Mouse (Mus musculus): ENCODE data around the gene Ephx3. TPM values are rescaled to one million over a fixed set of nuclear protein-coding genes. Genes with fewer than 3 reads are reported as not detected.

Ephx3 gene
- polyA plus RNA-seq, 1 experiment, result not detected

DNA sequence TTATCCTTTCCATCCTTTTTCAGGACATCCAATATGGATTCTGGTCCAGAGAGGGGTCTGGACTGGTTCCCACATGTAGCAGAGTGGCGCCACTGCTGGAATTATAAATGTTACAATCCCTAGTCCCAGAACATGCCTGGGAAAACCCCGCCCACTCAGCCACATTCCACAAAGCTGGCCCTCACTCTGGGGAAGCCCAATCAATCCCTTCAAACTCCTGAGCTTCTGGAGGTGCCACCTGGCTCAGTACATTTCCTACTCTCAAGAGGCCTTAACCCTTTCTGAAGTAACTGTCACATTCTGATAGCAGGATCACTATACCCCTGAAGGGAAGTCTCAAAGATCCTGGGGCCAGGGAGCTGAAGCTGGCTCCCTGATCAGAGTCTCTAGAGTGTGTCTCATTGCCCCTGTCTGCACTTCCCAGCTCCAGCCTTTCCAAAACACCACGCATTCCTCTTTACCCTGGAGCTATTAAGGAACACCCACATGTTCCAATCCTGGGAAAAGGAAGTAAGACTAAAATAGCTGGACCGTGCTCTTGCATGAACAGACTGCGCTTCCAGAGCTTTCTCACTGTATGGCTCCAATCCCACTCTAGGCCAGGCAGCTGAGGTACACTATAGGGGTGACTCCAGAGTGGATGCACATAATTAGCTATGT, 18.4 kb upstream of the Ephx3 start:
- Histone ChIP-seq H3K9me3 (no peaks in the 10 kb centered on the region), H3K4me1 (no peaks in the 10 kb centered on the region), H3K4me3 (replicated peaks) (no peak overlapping the region), H3K27me3 (replicated peaks) (no peaks in the 10 kb centered on the region), H3K36me3 (replicated peaks; ENCODE audit: low read length) (peaks cover 97% of the 10 kb centered on the region)
- TF ChIP-seq GATA1 (IDR thresholded peaks at IDR 0.05; ENCODE audit: borderline replicate concordance, low read length), result no peak
- no peak for TF ChIP-seq FLI1 (IDR thresholded peaks at IDR 0.05; ENCODE audit: low read length)

- H3K27me3 ChIP-seq (replicated peaks), result no peaks in the 10 kb centered on the region
- TF ChIP-seq FLI1 (IDR thresholded peaks at IDR 0.05; ENCODE audit: low read length) (no peak), GATA1 (IDR thresholded peaks at IDR 0.05; ENCODE audit: borderline replicate concordance, low read length) (no peak)
- no peaks in the 10 kb centered on the region for H3K9me3 ChIP-seq
- no peak overlapping the region for H3K4me3 ChIP-seq (replicated peaks)
- H3K36me3 ChIP-seq (replicated peaks; ENCODE audit: low read length), result peaks cover 100% of the 10 kb centered on the region
- peaks cover 4% of the 10 kb centered on the region; the same call in 1 of the 2 replicates for H3K4me1 ChIP-seq
Observed at GRCm38 (mm10) chr17:32205345-32205744, 16.0 kb upstream of the Ephx3 start.

DNA sequence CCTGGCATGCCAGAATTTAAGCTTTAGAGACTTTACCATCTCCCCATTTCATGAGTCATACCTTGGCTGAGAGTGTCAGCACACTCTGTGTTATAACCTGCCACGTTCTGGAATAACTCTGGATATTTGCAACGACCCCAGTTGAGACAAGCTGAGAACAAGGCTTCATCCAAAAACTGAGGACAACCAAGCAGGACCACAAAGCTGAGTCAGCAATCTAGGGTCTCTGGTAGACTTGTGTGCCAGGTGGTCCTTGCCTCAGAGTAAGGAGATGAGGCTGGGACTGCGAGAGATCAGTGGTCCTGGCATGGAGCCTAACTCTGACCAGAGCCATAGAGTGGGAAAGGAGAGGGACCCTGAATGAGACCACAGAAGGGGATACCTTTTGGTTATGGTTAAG, 13.6 kb upstream of the Ephx3 start:
- Histone ChIP-seq H3K9me3 (no peaks in the 10 kb centered on the region), H3K4me3 (replicated peaks) (no peak overlapping the region), H3K4me1 (peaks cover 12% of the 10 kb centered on the region), H3K27me3 (replicated peaks) (no peaks in the 10 kb centered on the region), H3K36me3 (replicated peaks; ENCODE audit: low read length) (peaks cover 100% of the 10 kb centered on the region)
- no peak for TF ChIP-seq GATA1 (IDR thresholded peaks at IDR 0.05; ENCODE audit: borderline replicate concordance, low read length)
- TF ChIP-seq FLI1 (IDR thresholded peaks at IDR 0.05; ENCODE audit: low read length), result no peak

DNA sequence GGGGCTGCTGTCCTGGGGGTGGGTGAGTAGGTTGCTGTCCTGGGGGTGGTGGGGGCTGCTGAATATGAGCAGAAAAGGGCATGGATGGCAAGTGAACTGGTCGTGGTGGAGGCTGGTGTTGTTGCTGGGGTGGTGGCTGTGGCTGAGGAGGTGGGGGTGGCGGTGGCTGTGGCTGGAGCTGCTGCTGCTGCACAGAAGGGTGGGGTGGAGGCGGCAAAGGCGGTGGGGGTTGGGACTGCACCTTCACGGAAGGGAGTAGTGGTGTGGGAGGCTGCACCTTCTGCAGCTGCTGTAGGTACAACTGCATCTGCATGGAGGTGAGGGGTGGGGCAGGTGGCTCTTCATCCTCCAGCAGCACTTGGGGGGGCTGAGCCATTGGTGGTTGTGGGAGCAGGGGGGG, 11.7 kb upstream of the Ephx3 start:
- Histone ChIP-seq H3K4me1 (peaks cover 24% of the 10 kb centered on the region), H3K27me3 (replicated peaks) (no peaks in the 10 kb centered on the region), H3K9me3 (no peaks in the 10 kb centered on the region), H3K36me3 (replicated peaks; ENCODE audit: low read length) (peaks cover 100% of the 10 kb centered on the region), H3K4me3 (replicated peaks) (no peak overlapping the region)
- TF ChIP-seq FLI1 (IDR thresholded peaks at IDR 0.05; ENCODE audit: low read length) (no peak), GATA1 (IDR thresholded peaks at IDR 0.05; ENCODE audit: borderline replicate concordance, low read length) (no peak)

DNA sequence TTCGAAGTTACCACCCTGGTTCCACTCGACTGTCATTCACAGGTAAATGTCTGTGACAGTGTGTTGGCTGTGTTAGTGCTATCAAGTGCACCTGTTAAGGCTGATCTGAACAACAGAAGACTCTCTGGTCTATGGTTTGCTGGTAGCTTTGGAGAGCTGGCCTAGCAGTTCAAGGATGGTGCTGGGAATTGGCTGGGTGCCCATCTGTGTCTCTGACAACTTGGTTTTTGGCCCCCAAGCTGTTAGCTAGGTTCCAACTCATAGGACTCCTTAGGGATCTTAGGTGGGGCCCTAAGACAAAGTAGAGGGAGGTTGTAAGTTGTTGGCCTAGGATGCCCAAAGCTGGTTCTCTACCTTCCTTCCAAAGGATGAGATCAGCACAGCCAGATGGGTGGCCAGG, 10.4 kb upstream of the Ephx3 start:
- peaks cover 33% of the 10 kb centered on the region for H3K4me1 ChIP-seq
- no peak for TF ChIP-seq GATA1 (IDR thresholded peaks at IDR 0.05; ENCODE audit: borderline replicate concordance, low read length)
- TF ChIP-seq FLI1 (IDR thresholded peaks at IDR 0.05; ENCODE audit: low read length), result no peak
- H3K36me3 ChIP-seq (replicated peaks; ENCODE audit: low read length), result peaks cover 98% of the 10 kb centered on the region
- H3K27me3 ChIP-seq (replicated peaks), result no peaks in the 10 kb centered on the region
- no peaks in the 10 kb centered on the region for H3K9me3 ChIP-seq
- no peak overlapping the region for H3K4me3 ChIP-seq (replicated peaks)

- H3K27me3 ChIP-seq (replicated peaks), result no peaks in the 10 kb centered on the region
- H3K4me3 ChIP-seq (replicated peaks), result no peak overlapping the region
- H3K4me1 ChIP-seq, result peaks cover 32% of the 10 kb centered on the region
- TF ChIP-seq GATA1 (IDR thresholded peaks at IDR 0.05; ENCODE audit: borderline replicate concordance, low read length), result no peak
- peaks cover 77% of the 10 kb centered on the region for H3K36me3 ChIP-seq (replicated peaks; ENCODE audit: low read length)
- H3K9me3 ChIP-seq, result no peaks in the 10 kb centered on the region
Observed at GRCm38 (mm10) chr17:32197156-32197555, 7.8 kb upstream of the Ephx3 start.

DNA sequence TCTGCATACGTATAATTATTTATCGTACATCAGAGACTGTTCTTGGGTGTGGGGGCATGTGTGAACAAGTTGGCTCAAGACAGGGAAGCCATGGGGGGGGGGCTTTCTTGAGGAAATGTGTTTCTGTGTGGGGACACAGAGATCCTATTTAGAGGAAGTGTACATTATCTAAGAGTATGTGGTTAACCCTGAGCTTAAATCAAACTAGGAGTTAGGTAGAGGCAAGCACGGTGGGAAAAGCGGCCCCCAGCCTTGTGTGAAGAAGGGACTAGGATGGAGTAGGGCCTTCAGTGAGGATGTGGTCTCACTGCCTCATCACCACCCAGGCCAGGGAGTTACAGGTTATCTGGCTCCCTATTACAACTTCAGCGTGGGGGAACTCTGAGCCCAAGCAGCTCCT, 6.4 kb upstream of the Ephx3 start:
- Histone ChIP-seq H3K4me3 (replicated peaks) (no peak overlapping the region), H3K27me3 (replicated peaks) (no peaks in the 10 kb centered on the region), H3K9me3 (no peaks in the 10 kb centered on the region), H3K4me1 (peaks cover 30% of the 10 kb centered on the region), H3K36me3 (replicated peaks; ENCODE audit: low read length) (peaks cover 62% of the 10 kb centered on the region)
- TF ChIP-seq GATA1 (IDR thresholded peaks at IDR 0.05; ENCODE audit: borderline replicate concordance, low read length), result no peak
- TF ChIP-seq FLI1 (IDR thresholded peaks at IDR 0.05; ENCODE audit: low read length), result no peak

DNA sequence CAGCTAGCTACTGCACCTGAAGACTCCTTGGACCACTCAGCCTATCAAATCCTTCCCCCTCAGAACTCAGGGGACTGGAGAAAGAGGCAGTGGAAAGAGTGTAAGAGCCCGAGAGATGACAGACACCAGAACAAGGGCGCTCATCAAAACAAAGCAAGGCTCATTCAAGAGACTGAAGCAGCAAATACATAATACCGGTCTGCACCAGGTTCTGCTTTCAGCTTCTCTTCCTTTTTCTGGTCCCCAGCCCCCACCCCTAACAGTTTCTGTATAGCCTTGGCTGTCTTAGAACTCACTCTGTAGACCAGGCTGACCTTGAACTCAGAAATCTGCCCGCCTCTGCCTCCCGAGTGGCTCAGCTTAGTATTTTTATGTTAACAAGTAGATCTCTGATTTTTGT, 3.7 kb upstream of the Ephx3 start:
- TF ChIP-seq FLI1 (IDR thresholded peaks at IDR 0.05; ENCODE audit: low read length), result no peak
- no peak for TF ChIP-seq GATA1 (IDR thresholded peaks at IDR 0.05; ENCODE audit: borderline replicate concordance, low read length)
- Histone ChIP-seq H3K36me3 (replicated peaks; ENCODE audit: low read length) (peaks cover 35% of the 10 kb centered on the region), H3K4me1 (peaks cover 48% of the 10 kb centered on the region), H3K9me3 (no peaks in the 10 kb centered on the region), H3K27me3 (replicated peaks) (peaks cover 25% of the 10 kb centered on the region), H3K4me3 (replicated peaks) (no peak overlapping the region)

DNA sequence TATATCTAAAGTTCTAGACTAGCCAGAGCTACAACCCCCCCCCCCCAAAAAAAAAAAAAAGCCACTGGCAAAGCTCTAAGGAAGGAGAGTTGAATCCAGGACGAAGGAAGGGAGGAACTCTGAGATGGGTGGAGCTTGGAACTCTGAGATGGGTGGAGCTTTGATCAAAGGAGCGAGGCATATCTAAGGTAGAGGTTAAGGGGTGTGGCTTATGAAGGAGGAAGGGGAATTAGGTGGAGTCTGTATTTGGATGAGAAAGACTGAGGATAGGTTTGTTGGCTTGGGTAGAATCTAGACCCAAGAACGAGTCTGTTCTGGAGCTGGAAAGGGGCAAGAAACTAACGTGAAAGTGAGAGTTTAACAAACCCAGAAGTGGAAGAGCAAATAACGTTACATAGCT, 501 bp upstream of the Ephx3 start:
- H3K4me1 ChIP-seq, result peaks cover 28% of the 10 kb centered on the region
- H3K36me3 ChIP-seq (replicated peaks; ENCODE audit: low read length), result peaks cover 9% of the 10 kb centered on the region
- peak overlapping the region; percentile 74 for H3K4me3 ChIP-seq (replicated peaks)
- H3K9me3 ChIP-seq, result no peaks in the 10 kb centered on the region
- no peak for TF ChIP-seq GATA1 (IDR thresholded peaks at IDR 0.05; ENCODE audit: borderline replicate concordance, low read length)
- no peak for TF ChIP-seq FLI1 (IDR thresholded peaks at IDR 0.05; ENCODE audit: low read length)
- H3K27me3 ChIP-seq (replicated peaks), result peaks cover 39% of the 10 kb centered on the region

DNA sequence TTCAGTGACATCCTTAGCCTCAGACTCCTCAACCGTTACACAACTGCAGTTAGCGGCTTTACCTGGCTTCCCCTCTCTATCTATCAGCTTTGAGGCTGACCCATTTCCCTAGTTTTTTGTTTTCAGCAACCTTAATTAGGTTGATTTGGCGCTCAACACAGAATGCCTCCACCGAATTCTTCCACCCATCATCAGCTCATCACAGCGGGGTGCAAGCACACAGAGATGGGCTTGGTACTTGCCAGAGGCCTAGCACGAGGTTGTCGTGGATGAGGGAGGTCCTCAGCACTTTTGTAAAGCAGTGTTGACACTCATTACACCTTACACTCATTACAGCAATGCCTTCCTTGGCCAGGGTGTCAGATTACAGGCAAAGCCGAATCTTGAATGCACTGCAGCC, 6.3 kb downstream of the Ephx3 start:
- Histone ChIP-seq H3K36me3 (replicated peaks; ENCODE audit: low read length) (peaks cover 7% of the 10 kb centered on the region), H3K4me3 (replicated peaks) (no peak overlapping the region), H3K9me3 (no peaks in the 10 kb centered on the region), H3K4me1 (peaks cover 13% of the 10 kb centered on the region), H3K27me3 (replicated peaks) (peaks cover 56% of the 10 kb centered on the region)
- TF ChIP-seq FLI1 (IDR thresholded peaks at IDR 0.05; ENCODE audit: low read length) (no peak), GATA1 (IDR thresholded peaks at IDR 0.05; ENCODE audit: borderline replicate concordance, low read length) (no peak)
